Mouse (Mus musculus) small intestine, adult 2 months (tissue): Measurements from ENCODE around the gene Khsrp. TPM values are rescaled to one million over a fixed set of nuclear protein-coding genes. Genes with fewer than 3 reads are reported as not detected.
"Not testable (repeated sequence)": the region's sequence is repeated elsewhere in the genome, so short reads cannot be mapped to it uniquely, and the experiment has no call there.

ENCODE experiments used
- H3K27ac ChIP-seq: fragments of 200-500 bp; 2 replicates; pipeline ENCODE4 v1.5.1; 2012; ENCODE audit warnings: low read depth, low read length, control low read depth, inconsistent platforms; ENCODE audit not compliant: insufficient read depth
- H3K27me3 ChIP-seq: fragments of 200-500 bp; 2 replicates; pipeline ENCODE4 v1.6.1; 2012; ENCODE audit warnings: mild to moderate bottlenecking, moderate library complexity, low read length, inconsistent platforms; ENCODE audit not compliant: control insufficient read depth, insufficient read depth
- H3K36me3 ChIP-seq: fragments of 200-500 bp; 2 replicates; pipeline ENCODE4 v1.6.1; 2012; ENCODE audit warnings: mild to moderate bottlenecking, low read length, control low read depth, inconsistent platforms; ENCODE audit not compliant: control insufficient read depth, insufficient read depth
- H3K4me1 ChIP-seq: fragments of 200-500 bp; 2 replicates; pipeline ENCODE4 v1.6.1; 2012; ENCODE audit warnings: low read length, inconsistent platforms, mixed read lengths; ENCODE audit not compliant: control insufficient read depth, insufficient read depth, insufficient read length
- H3K4me3 ChIP-seq: fragments of 200-500 bp; 2 replicates; pipeline ENCODE4 v1.5.1; 2012; ENCODE audit warnings: low read depth, mild to moderate bottlenecking, control low read depth, inconsistent platforms, low read length, moderate library complexity
- CTCF ChIP-seq: fragments of 200-500 bp; IDR thresholded peaks from 2 replicates; pipeline ENCODE4 v1.5.1; 2012; ENCODE audit warnings: low read depth, mild to moderate bottlenecking, control low read depth, inconsistent platforms, low read length, moderate library complexity, mixed read lengths; ENCODE audit not compliant: insufficient replicate concordance, insufficient read length; ENCODE audit errors: extremely low read depth
- POLR2A ChIP-seq: fragments of 200-500 bp; IDR thresholded peaks from 2 replicates; pipeline ENCODE4 v1.6.1; 2012; ENCODE audit warnings: low read depth, mild to moderate bottlenecking, control low read depth, inconsistent platforms, low read length, moderate library complexity
- WGBS: fragments of 180-500 bp; shearing (Covaris S2); methylation state at CpG from one replicate; pipeline ENCODE4 v1.1.7; 2018; 5-methylcytosine and 5-hydroxymethylcytosine counted together
- polyA plus RNA-seq: library from polyadenylated mRNA; depleted of rRNA; stranded (reverse); fragments of >200 nt; gene quantifications from 2 replicates; pipeline ENCODE4 v1.2.3, GENCODE M21; 2012

The Khsrp gene
- polyA plus RNA-seq, 1 experiment, result 66.4 TPM

GRCm38 (mm10) chr17:57062548-57062947, 31.2 kb upstream of the Khsrp start:
- H3K4me3 ChIP-seq, result peak overlapping the region; percentile 72

DNA sequence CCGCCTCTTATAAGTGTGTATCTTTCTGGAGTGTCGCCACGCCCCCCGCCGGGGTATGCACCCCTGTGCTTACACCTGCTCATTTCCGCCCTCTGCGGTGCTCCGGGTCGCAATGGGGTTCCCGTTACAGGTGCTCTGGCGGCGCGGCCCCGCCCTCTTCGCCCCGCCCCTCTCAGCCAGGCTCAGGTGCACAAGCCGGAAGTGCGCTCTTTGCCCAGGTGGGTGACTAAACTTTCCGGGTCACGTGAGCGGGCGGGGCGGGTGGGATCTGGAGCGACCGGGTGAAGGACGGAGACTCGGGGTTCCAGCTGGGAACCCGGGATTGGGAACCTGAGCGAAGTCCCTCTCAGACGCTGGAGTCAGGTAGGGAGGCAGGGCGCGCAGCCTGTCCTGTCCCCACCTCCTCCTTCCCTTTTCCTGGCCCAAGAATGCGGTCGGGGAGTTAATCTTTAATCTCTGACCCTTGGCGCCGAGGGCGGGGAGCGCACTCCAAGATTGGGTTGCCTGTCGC, 30.7 kb upstream of the Khsrp start:
- Histone ChIP-seq H3K27me3 (no peaks in the 10 kb centered on the region), H3K4me3 (peak overlapping the region; percentile 72), H3K36me3 (peaks cover 21% of the 10 kb centered on the region), H3K4me1 (peaks cover 13% of the 10 kb centered on the region; the same call in 1 of the 2 replicates), H3K27ac (peak overlapping the region; percentile 98)
- 2% methylated on average over 39 of the region's 39 CpGs for WGBS
- TF ChIP-seq POLR2A, result peak; percentile 67; the same call in 1 of the 2 replicates
- TF ChIP-seq CTCF, result no peak

More at GRCm38 (mm10) chr17:57062548-57062947, 31.2 kb upstream of the Khsrp start:
- Histone ChIP-seq H3K27me3 (no peaks in the 10 kb centered on the region), H3K4me1 (peaks cover 13% of the 10 kb centered on the region; the same call in 1 of the 2 replicates), H3K27ac (peak overlapping the region; percentile 98), H3K36me3 (peaks cover 26% of the 10 kb centered on the region)
- WGBS, result 5% methylated on average over 22 of the region's 22 CpGs
- no peak for TF ChIP-seq POLR2A
- no peak for TF ChIP-seq CTCF

GRCm38 (mm10) chr17:57061069-57061468, 29.7 kb upstream of the Khsrp start:
- Histone ChIP-seq H3K4me3 (peak overlapping the region; percentile 0; the same call in 1 of the 2 replicates), H3K27ac (peak overlapping the region; percentile 56), H3K4me1 (peaks cover 13% of the 10 kb centered on the region; the same call in 1 of the 2 replicates), H3K27me3 (no peaks in the 10 kb centered on the region), H3K36me3 (peaks cover 12% of the 10 kb centered on the region)
- WGBS, result 24% methylated on average over 10 of the region's 10 CpGs
- TF ChIP-seq CTCF (no peak), POLR2A (no peak)

GRCm38 (mm10) chr17:57060231-57060801, 29.0 kb upstream of the Khsrp start:
- H3K27ac ChIP-seq, result peak overlapping the region; percentile 72
- H3K4me1 ChIP-seq, result peaks cover 11% of the 10 kb centered on the region; the same call in 1 of the 2 replicates
- no peaks in the 10 kb centered on the region for H3K27me3 ChIP-seq
- H3K4me3 ChIP-seq, result peak overlapping the region; percentile 77
- peak; percentile 79 for TF ChIP-seq CTCF
- peak; percentile 36; the same call in 1 of the 2 replicates for TF ChIP-seq POLR2A
- under 1% methylated on average over 44 of the region's 44 CpGs for WGBS
- peaks cover 5% of the 10 kb centered on the region for H3K36me3 ChIP-seq

DNA sequence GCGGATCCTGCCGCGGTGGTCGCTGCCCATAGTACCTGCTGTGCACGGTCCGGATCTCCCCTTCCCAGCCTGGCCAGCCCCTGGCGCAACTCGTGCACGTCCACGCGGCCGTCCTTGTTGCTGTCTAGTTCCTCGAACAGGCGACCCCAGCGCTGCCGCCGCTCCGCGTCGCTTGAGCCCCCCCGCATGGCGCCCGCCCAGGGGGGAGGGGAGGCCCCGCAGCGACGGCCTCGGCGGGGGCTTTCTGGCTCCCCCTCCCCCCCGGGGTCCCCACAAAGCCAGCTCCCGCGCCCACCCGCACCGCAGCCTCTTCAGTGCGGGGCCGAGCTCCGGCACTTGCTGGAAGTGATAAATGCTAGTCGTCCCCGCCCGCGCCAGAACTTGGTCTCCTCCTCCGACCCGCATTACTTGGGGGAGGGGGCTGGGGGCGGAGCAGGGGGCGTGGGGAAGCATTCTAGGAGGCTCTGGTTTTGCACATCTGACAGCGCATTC, 28.2 kb upstream of the Khsrp start, which contains the start of gene Slc25a23:
Gene Slc25a23, minus strand, starts transcription at position 378 of the 492 bp plus-strand sequence.
- Histone ChIP-seq H3K27ac (peak within 1 kb of the TSS; percentile 72), H3K27me3 (no peaks in the 10 kb centered on the region), H3K4me3 (peak within 1 kb of the TSS; percentile 77), H3K4me1 (peaks cover 5% of the 10 kb centered on the region; the same call in 1 of the 2 replicates), H3K36me3 (no peaks in the 10 kb centered on the region)
- no peak for TF ChIP-seq POLR2A
- no peak for TF ChIP-seq CTCF
- under 1% methylated on average over 45 of the region's 45 CpGs for WGBS

DNA sequence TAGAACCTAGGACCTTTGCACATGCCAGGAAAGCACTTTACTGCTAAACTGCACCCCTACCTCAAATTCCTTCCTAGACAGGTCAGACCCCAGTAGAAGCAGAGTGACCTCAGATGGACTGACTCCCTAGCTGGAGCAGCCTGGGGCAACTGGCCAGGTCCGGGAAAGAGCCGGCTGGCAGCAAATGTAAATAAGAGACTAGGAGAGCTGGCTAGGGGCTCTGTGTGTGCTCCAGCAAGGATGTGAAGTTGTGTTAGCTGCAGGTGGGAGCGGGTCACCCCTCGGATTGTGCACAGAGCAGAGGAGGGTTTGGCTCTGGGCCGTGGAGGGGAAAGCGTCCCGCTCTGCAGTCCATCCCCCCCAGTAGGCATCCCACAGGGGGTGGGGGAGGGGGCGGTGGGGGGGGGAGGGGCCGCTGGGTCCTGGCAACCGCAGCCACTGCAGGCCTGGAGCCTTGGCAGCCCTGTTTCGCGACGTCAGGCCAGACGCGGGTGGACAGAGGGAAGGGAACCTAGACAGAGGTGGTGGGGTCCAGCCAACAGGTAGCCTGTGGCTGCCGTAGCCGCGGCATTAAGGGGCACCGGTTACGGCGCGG, 27.7 kb upstream of the Khsrp start, which contains the start of gene Crb3:
Gene Crb3, plus strand, starts transcription at position 215 of the 595 bp plus-strand sequence.
- Histone ChIP-seq H3K27ac (no peak within 1 kb of the TSS; the same call in none of the 2 replicates), H3K36me3 (no peaks in the 10 kb centered on the region), H3K4me1 (peaks cover 5% of the 10 kb centered on the region; the same call in 1 of the 2 replicates), H3K4me3 (peak within 1 kb of the TSS; percentile 77), H3K27me3 (no peaks in the 10 kb centered on the region)
- no peak for TF ChIP-seq CTCF
- TF ChIP-seq POLR2A, result no peak
- WGBS, result 2% methylated on average over 17 of the region's 22 CpGs

DNA sequence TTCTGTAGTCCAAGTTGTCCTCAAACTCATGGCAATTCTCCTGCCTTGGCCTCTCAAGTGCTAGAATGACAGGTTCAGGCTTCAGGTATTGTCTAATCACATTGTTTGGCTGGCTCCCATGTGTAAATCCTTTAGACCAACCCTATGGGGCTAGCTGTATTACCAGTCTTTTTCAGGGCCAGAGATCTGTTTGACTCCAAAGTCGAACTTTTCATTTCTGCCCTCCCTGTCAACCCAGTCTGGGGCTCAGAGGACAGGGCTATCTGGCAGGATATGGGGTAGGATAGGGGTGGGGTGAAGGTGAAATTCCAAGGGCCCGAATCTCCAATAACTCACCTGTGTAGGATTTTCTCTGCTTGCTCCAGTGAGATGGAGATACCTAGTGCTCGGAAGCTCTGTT, 24.9 kb upstream of the Khsrp start:
- TF ChIP-seq POLR2A (no peak), CTCF (no peak)
- H3K4me3 ChIP-seq, result no peak overlapping the region
- WGBS, result 55% methylated on average over 3 of the region's 3 CpGs
- peaks cover 4% of the 10 kb centered on the region; the same call in 1 of the 2 replicates for H3K4me1 ChIP-seq
- no peak overlapping the region for H3K27ac ChIP-seq
- no peaks in the 10 kb centered on the region for H3K27me3 ChIP-seq
- H3K36me3 ChIP-seq, result no peaks in the 10 kb centered on the region

GRCm38 (mm10) chr17:57051679-57052078, 20.4 kb upstream of the Khsrp start:
- 82% methylated on average over 4 of the region's 4 CpGs for WGBS
- not testable (repeated sequence) for H3K27ac ChIP-seq, H3K4me1 ChIP-seq, H3K36me3 ChIP-seq, H3K4me3 ChIP-seq, H3K27me3 ChIP-seq
